Mouse (Mus musculus): Measurements from ENCODE around the gene 1700037C18Rik.

DNA sequence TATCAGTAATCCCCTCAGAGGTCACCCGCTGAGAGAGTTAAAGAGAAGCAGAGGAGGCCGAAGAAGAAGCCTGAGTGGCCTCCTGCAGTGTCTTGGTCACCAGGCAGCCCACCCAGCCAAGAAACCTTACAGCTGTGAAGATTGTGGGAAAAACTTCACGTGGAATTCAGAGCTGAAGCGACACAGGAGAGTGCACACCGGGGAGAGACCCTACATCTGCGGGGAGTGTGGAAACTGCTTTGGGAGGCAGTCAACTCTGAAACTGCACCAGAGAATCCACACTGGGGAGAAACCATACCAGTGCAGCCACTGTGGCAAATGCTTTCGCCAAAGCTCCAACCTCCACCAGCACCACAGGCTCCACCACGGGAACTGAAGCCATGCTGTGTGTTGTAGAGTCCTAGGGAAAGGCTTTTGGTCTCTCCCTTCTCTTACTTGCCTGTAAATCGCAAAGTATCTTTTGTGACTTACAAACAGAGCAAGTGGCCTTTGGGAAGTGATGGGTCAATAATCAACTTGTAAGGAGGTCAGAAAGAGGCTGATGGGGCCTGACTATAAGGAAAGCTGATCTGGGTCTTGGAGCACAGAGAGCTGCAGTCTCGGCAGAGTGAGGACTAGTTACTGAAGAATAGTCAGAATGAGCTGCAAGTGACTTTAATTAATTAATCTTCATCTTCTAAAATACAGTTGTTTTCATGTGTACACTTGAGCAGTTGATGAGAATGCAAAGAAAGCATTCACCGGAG lies 53.9 kb downstream of the 1700037C18Rik start:
- TF ChIP-seq CTCF (IDR thresholded peaks at IDR 0.05; ENCODE audit: low read depth) = no peak
- no peak for TF ChIP-seq EP300 (IDR thresholded peaks at IDR 0.05; ENCODE audit: low read depth)

Data from liver, postnatal 0 days (tissue).